In the genomic region with DNA sequence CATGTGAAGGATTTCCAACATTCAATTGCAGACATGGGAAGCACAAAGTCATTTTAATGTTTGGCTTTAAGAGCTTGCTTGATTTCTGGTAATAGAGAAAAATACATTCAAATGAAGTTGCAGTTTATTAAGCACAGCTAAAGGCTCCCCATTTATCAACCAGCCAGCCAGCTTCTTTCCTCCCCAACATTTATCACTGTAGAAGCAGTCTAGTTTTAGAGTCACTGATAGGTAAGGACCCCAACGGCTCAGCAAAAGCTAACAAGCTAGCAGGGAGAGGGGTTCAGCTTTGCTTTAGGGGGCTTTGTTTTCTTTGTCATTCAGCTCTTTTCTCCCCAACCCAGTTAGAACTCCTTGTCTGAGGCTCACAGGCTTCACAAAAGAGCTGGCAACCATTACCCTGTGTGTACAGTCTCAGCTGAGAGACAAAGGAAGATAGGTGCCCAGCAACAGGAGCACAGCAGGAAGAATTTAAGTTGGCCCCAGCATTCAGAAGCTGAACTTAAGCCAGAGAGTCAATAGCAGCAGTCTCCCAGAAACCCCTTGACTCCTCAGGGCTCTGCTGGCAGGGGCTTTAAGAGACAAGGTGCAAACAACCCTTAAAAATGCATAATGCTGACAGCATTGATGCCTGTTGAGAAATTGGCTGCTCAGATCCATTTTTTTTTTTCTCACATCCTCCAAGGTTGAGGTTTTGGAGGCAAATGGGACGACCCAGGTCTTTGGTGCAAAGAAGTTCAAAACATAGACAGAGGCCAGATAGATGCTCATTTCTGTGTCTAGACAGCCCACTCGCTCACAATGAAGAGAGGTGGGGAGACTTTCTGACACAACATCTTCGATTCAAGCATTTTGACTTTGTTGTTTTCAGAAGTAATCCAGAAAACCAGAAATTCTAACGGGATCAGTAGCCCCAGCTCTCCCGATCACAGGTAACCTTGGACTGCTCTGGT, we compare ENCODE assay signal across 12 mouse cellular contexts.
DNase-seq lines count a peak whose midpoint lies in the region; ATAC-seq lines count a peak whose summit lies in the region.
"Had no signal": no experiment of that assay in that cellular context is flagged by ENCODE, and none has a peak within 500 bp of the region (broad histone marks: within the 10 kb centered on the region; RNA-seq: fewer than 3 reads in every experiment).

No protein-coding gene starts in this region.

- H3K27me3 ChIP-seq in hindbrain, embryonic 11.5 days (ENCODE audit: control insufficient read depth, insufficient read depth, low read length): no peaks in the 10 kb centered on the region
- H3K27me3 ChIP-seq in midbrain, embryonic 16.5 days (ENCODE audit: control insufficient read depth, insufficient read depth, low read depth, low read length): no peaks in the 10 kb centered on the region
- H3K27me3 ChIP-seq: stomach, embryonic 15.5 days had no signal

- H3K4me3 ChIP-seq in hindbrain, embryonic 11.5 days (ENCODE audit: low read depth, low read length): no peak overlapping the region
- H3K4me3 ChIP-seq in midbrain, embryonic 16.5 days (ENCODE audit: low read depth, low read length): no peak overlapping the region
- H3K4me3 ChIP-seq: stomach, embryonic 15.5 days had no signal

- no peak overlapping the region for H3K9ac ChIP-seq in hindbrain, embryonic 11.5 days (ENCODE audit: low read depth, low read length)
- H3K9ac ChIP-seq in midbrain, embryonic 16.5 days (ENCODE audit: low read depth, low read length): no peak overlapping the region
- H3K9ac ChIP-seq: stomach, embryonic 15.5 days had no signal

- peak; percentile 90 for ATAC-seq in hindbrain, embryonic 11.5 days (ENCODE audit: low FRiP score)
- peak; percentile 87 for ATAC-seq in midbrain, embryonic 16.5 days

- no peak overlapping the region for H3K4me2 ChIP-seq in hindbrain, embryonic 11.5 days (replicated peaks; ENCODE audit: low read depth, low read length)
- H3K4me2 ChIP-seq in midbrain, embryonic 16.5 days (ENCODE audit: low read length): no peak overlapping the region
- H3K4me2 ChIP-seq: stomach, embryonic 15.5 days had no signal

- no peaks in the 10 kb centered on the region for H3K9me3 ChIP-seq in hindbrain, embryonic 11.5 days (ENCODE audit: control insufficient read depth, low read length)
- H3K9me3 ChIP-seq in midbrain, embryonic 16.5 days (replicated peaks; ENCODE audit: control insufficient read depth, low read length, poor library complexity, severe bottlenecking): no peaks in the 10 kb centered on the region
- H3K9me3 ChIP-seq: stomach, embryonic 15.5 days had no signal

- peaks cover 2% of the 10 kb centered on the region; the same call in 1 of the 2 replicates for H3K4me1 ChIP-seq in hindbrain, embryonic 11.5 days (replicated peaks; ENCODE audit: control insufficient read depth, insufficient read depth, low read length)
- H3K4me1 ChIP-seq in midbrain, embryonic 16.5 days (ENCODE audit: control insufficient read depth, insufficient read depth, low read length): peaks cover 9% of the 10 kb centered on the region
- H3K4me1 ChIP-seq: stomach, embryonic 15.5 days had no signal

- no peaks in the 10 kb centered on the region for H3K36me3 ChIP-seq in hindbrain, embryonic 11.5 days (ENCODE audit: control insufficient read depth, insufficient read depth, low read length)
- H3K36me3 ChIP-seq in midbrain, embryonic 16.5 days (ENCODE audit: control insufficient read depth, insufficient read depth, low read length): no peaks in the 10 kb centered on the region
- H3K36me3 ChIP-seq: stomach, embryonic 15.5 days had no signal

- H3K27ac ChIP-seq in hindbrain, embryonic 11.5 days (ENCODE audit: low read depth, low read length): peak overlapping the region; percentile 38
- peak overlapping the region; percentile 58 for H3K27ac ChIP-seq in midbrain, embryonic 16.5 days (ENCODE audit: low read length)
- H3K27ac ChIP-seq: stomach, embryonic 15.5 days had no signal

- peak; percentile 15 to 26 for DNase-seq in cerebellum, postnatal 10 days
- no peak for DNase-seq in cerebellum, adult 11 months
- peak; percentile 72 for DNase-seq in embryo, embryonic 10.5 days (ENCODE audit: low spot score)
- peak; percentile 68 for DNase-seq in hindbrain, embryonic 11.5 days (ENCODE audit: low spot score)
- no peak for DNase-seq in spleen, postnatal 36 days (ENCODE audit: low spot score in 2 of 2)
- DNase-seq in adrenal gland, adult 2 months: no peak
- DNase-seq in adrenal gland, postnatal 14 days: no peak
- DNase-seq: heart, postnatal 36 days; kidney, postnatal 36 days; lung, postnatal 10 days had no signal

- 33% methylated on average over 6 of the region's 6 CpGs for WGBS in hindbrain, embryonic 11.5 days
- WGBS in midbrain, embryonic 16.5 days: 20% methylated on average over 6 of the region's 6 CpGs

Comparison
In these comparisons a context has a peak if more than half of its experiments do, and no peak if none do; other contexts are left out.
1. DNase-seq: peak in cerebellum, postnatal 10 days (2 of 2), embryo, embryonic 10.5 days (single experiment) and hindbrain, embryonic 11.5 days (single experiment); none in cerebellum, adult 11 months (single experiment), spleen, postnatal 36 days (0 of 2), adrenal gland, adult 2 months (single experiment) and adrenal gland, postnatal 14 days (single experiment).